Mouse (Mus musculus): ENCODE data around the gene Olfr1222. TPM values are rescaled to one million over a fixed set of nuclear protein-coding genes. Genes with fewer than 3 reads are reported as not detected.
"Not testable (repeated sequence)": the region's sequence is repeated elsewhere in the genome, so short reads cannot be mapped to it uniquely, and the experiment has no call there.

The Olfr1222 gene
- polyA plus RNA-seq (2012; ENCODE audit: insufficient read depth, low replicate concordance), result not detected in 2 replicates

- Histone ChIP-seq H3K36me3 (replicated peaks; ENCODE audit: low read length) (no peaks in the 10 kb centered on the region), H3K27me3 (replicated peaks) (no peaks in the 10 kb centered on the region), H3K4me3 (replicated peaks) (no peak within 1 kb of the TSS), H3K4me1 (no peaks in the 10 kb centered on the region), H3K9me3 (no peaks in the 10 kb centered on the region)
- TF ChIP-seq GATA1 (IDR thresholded peaks at IDR 0.05; ENCODE audit: borderline replicate concordance, low read length) (no peak), FLI1 (IDR thresholded peaks at IDR 0.05; ENCODE audit: low read length) (no peak)
Measured at GRCm38 (mm10) chr2:89132954-89133353, at the start of gene Olfr1222. Gene Olfr1222 (minus strand): TSS chr2:89133054.

GRCm38 (mm10) chr2:89174569-89174968 lies 41.7 kb upstream of the Olfr1222 start, which contains the start of gene Olfr1225:
Gene Olfr1225 (minus strand): TSS chr2:89174669.
- Histone ChIP-seq H3K27me3 (replicated peaks) (no peaks in the 10 kb centered on the region), H3K4me1 (no peaks in the 10 kb centered on the region), H3K4me3 (replicated peaks) (no peak within 1 kb of the TSS), H3K9me3 (0 out of 2 replicates have a peak, but pooled peaks cover 4% of the 10 kb centered on the region), H3K36me3 (replicated peaks; ENCODE audit: low read length) (no peaks in the 10 kb centered on the region)
- TF ChIP-seq GATA1 (IDR thresholded peaks at IDR 0.05; ENCODE audit: borderline replicate concordance, low read length), result no peak
- no peak for TF ChIP-seq FLI1 (IDR thresholded peaks at IDR 0.05; ENCODE audit: low read length)

GRCm38 (mm10) chr2:89164711-89165110 lies 31.9 kb upstream of the Olfr1222 start:
- H3K4me3 ChIP-seq (replicated peaks); H3K36me3 ChIP-seq (replicated peaks; ENCODE audit: low read length); H3K4me1 ChIP-seq; H3K27me3 ChIP-seq (replicated peaks); H3K9me3 ChIP-seq: not testable (repeated sequence)

GRCm38 (mm10) chr2:89163991-89164390 lies 31.1 kb upstream of the Olfr1222 start, which contains the start of gene Olfr1224-ps1:
Gene Olfr1224-ps1 (minus strand): TSS chr2:89164091.
- H3K4me3 ChIP-seq (replicated peaks); H3K27me3 ChIP-seq (replicated peaks); H3K36me3 ChIP-seq (replicated peaks; ENCODE audit: low read length); H3K9me3 ChIP-seq; H3K4me1 ChIP-seq: not testable (repeated sequence)

GRCm38 (mm10) chr2:89151460-89151859 lies 18.6 kb upstream of the Olfr1222 start, which contains the start of gene Olfr1223:
Gene Olfr1223 (minus strand): TSS chr2:89151560.
- Histone ChIP-seq H3K36me3 (replicated peaks; ENCODE audit: low read length) (no peaks in the 10 kb centered on the region), H3K4me1 (no peaks in the 10 kb centered on the region), H3K4me3 (replicated peaks) (no peak within 1 kb of the TSS), H3K9me3 (no peaks in the 10 kb centered on the region), H3K27me3 (replicated peaks) (no peaks in the 10 kb centered on the region)
- no peak for TF ChIP-seq FLI1 (IDR thresholded peaks at IDR 0.05; ENCODE audit: low read length)
- TF ChIP-seq GATA1 (IDR thresholded peaks at IDR 0.05; ENCODE audit: borderline replicate concordance, low read length), result no peak

GRCm38 (mm10) chr2:89117183-89117582 lies 15.7 kb downstream of the Olfr1222 start, which contains the start of gene Olfr1221:
Gene Olfr1221 (minus strand): TSS chr2:89117283.
- TF ChIP-seq FLI1 (IDR thresholded peaks at IDR 0.05; ENCODE audit: low read length) (no peak), GATA1 (IDR thresholded peaks at IDR 0.05; ENCODE audit: borderline replicate concordance, low read length) (no peak)
- Histone ChIP-seq H3K4me1 (no peaks in the 10 kb centered on the region), H3K36me3 (replicated peaks; ENCODE audit: low read length) (no peaks in the 10 kb centered on the region), H3K4me3 (replicated peaks) (no peak within 1 kb of the TSS), H3K27me3 (replicated peaks) (no peaks in the 10 kb centered on the region), H3K9me3 (no peaks in the 10 kb centered on the region)

- TF ChIP-seq FLI1 (IDR thresholded peaks at IDR 0.05; ENCODE audit: low read length), result no peak
- TF ChIP-seq GATA1 (IDR thresholded peaks at IDR 0.05; ENCODE audit: borderline replicate concordance, low read length), result no peak
- Histone ChIP-seq H3K27me3 (replicated peaks) (no peaks in the 10 kb centered on the region), H3K4me3 (replicated peaks) (no peak within 1 kb of the TSS), H3K4me1 (no peaks in the 10 kb centered on the region), H3K36me3 (replicated peaks; ENCODE audit: low read length) (no peaks in the 10 kb centered on the region), H3K9me3 (no peaks in the 10 kb centered on the region)
Measured at GRCm38 (mm10) chr2:89106735-89107134, 26.1 kb downstream of the Olfr1222 start, which contains the start of gene Olfr1220. Gene Olfr1220 (minus strand): TSS chr2:89106835.

GRCm38 (mm10) chr2:89105651-89106050 lies 27.2 kb downstream of the Olfr1222 start:
- Histone ChIP-seq H3K9me3 (no peaks in the 10 kb centered on the region), H3K4me3 (replicated peaks) (no peak overlapping the region), H3K4me1 (no peaks in the 10 kb centered on the region), H3K27me3 (replicated peaks) (no peaks in the 10 kb centered on the region), H3K36me3 (replicated peaks; ENCODE audit: low read length) (no peaks in the 10 kb centered on the region)
- no peak for TF ChIP-seq FLI1 (IDR thresholded peaks at IDR 0.05; ENCODE audit: low read length)
- TF ChIP-seq GATA1 (IDR thresholded peaks at IDR 0.05; ENCODE audit: borderline replicate concordance, low read length), result no peak

- Histone ChIP-seq H3K9me3 (0 out of 2 replicates have a peak, but pooled peaks cover 4% of the 10 kb centered on the region), H3K4me1 (no peaks in the 10 kb centered on the region), H3K36me3 (replicated peaks; ENCODE audit: low read length) (no peaks in the 10 kb centered on the region), H3K27me3 (replicated peaks) (no peaks in the 10 kb centered on the region), H3K4me3 (replicated peaks) (no peak overlapping the region)
- TF ChIP-seq FLI1 (IDR thresholded peaks at IDR 0.05; ENCODE audit: low read length) (no peak), GATA1 (IDR thresholded peaks at IDR 0.05; ENCODE audit: borderline replicate concordance, low read length) (no peak)
Measured at GRCm38 (mm10) chr2:89093848-89094247, 39.0 kb downstream of the Olfr1222 start.

- H3K27me3 ChIP-seq (replicated peaks), result no peaks in the 10 kb centered on the region
- H3K4me1 ChIP-seq, result no peaks in the 10 kb centered on the region; the same call in 1 of the 2 replicates
- no peak within 1 kb of the TSS for H3K4me3 ChIP-seq (replicated peaks)
- TF ChIP-seq GATA1 (IDR thresholded peaks at IDR 0.05; ENCODE audit: borderline replicate concordance, low read length) (no peak), FLI1 (IDR thresholded peaks at IDR 0.05; ENCODE audit: low read length) (no peak)
- no peaks in the 10 kb centered on the region for H3K36me3 ChIP-seq (replicated peaks; ENCODE audit: low read length)
- peaks cover 7% of the 10 kb centered on the region; the same call in 1 of the 2 replicates for H3K9me3 ChIP-seq
Measured at GRCm38 (mm10) chr2:89083413-89083812, 49.4 kb downstream of the Olfr1222 start, which contains the start of gene Olfr1219. Gene Olfr1219 (minus strand): TSS chr2:89083513.

- TF ChIP-seq GATA1 (IDR thresholded peaks at IDR 0.05; ENCODE audit: borderline replicate concordance, low read length) (no peak), FLI1 (IDR thresholded peaks at IDR 0.05; ENCODE audit: low read length) (no peak)
Measured at GRCm38 (mm10) chr2:89081487-89081886, 51.4 kb downstream of the Olfr1222 start.

More at GRCm38 (mm10) chr2:89081487-89081886, 51.4 kb downstream of the Olfr1222 start:
- Histone ChIP-seq H3K4me3 (replicated peaks) (no peak overlapping the region), H3K4me1 (no peaks in the 10 kb centered on the region; the same call in 1 of the 2 replicates), H3K36me3 (replicated peaks; ENCODE audit: low read length) (no peaks in the 10 kb centered on the region), H3K9me3 (peaks cover 5% of the 10 kb centered on the region; the same call in 1 of the 2 replicates), H3K27me3 (replicated peaks) (no peaks in the 10 kb centered on the region)

Other genes starting within 250 kb of the Olfr1222 start
- gene Olfr1208, start 230.7 kb downstream of the Olfr1222 start, polyA plus RNA-seq (2012; ENCODE audit: insufficient read depth, low replicate concordance), result not detected in 2 replicates
- not detected in 2 replicates for gene Olfr1209, start 217.9 kb downstream of the Olfr1222 start, polyA plus RNA-seq (2012; ENCODE audit: insufficient read depth, low replicate concordance)
- not detected in 2 replicates for gene Olfr1211, start 194.9 kb downstream of the Olfr1222 start, polyA plus RNA-seq (2012; ENCODE audit: insufficient read depth, low replicate concordance)
- gene Olfr1212, start 179.1 kb downstream of the Olfr1222 start, polyA plus RNA-seq (2012; ENCODE audit: insufficient read depth, low replicate concordance), result not detected in 2 replicates
- gene Gm13762, start 152.8 kb downstream of the Olfr1222 start, polyA plus RNA-seq (2012; ENCODE audit: insufficient read depth, low replicate concordance), result not detected in 2 replicates
- gene Olfr1214, start 140.4 kb downstream of the Olfr1222 start, polyA plus RNA-seq (2012; ENCODE audit: insufficient read depth, low replicate concordance), result not detected in 2 replicates
- gene Olfr1215, start 126.1 kb downstream of the Olfr1222 start, polyA plus RNA-seq (2012; ENCODE audit: insufficient read depth, low replicate concordance), result not detected in 2 replicates
- gene Olfr1216, start 114.7 kb downstream of the Olfr1222 start, polyA plus RNA-seq (2012; ENCODE audit: insufficient read depth, low replicate concordance), result not detected in 2 replicates
- not detected in 2 replicates for gene Olfr1217, start 101.0 kb downstream of the Olfr1222 start, polyA plus RNA-seq (2012; ENCODE audit: insufficient read depth, low replicate concordance)
- not detected in 2 replicates for gene Olfr1218, start 71.9 kb downstream of the Olfr1222 start, polyA plus RNA-seq (2012; ENCODE audit: insufficient read depth, low replicate concordance)
- not detected in 2 replicates for gene Olfr1219, start 49.5 kb downstream of the Olfr1222 start, polyA plus RNA-seq (2012; ENCODE audit: insufficient read depth, low replicate concordance)
- not detected in 2 replicates for gene Olfr1220, start 26.2 kb downstream of the Olfr1222 start, polyA plus RNA-seq (2012; ENCODE audit: insufficient read depth, low replicate concordance)
- not detected in 2 replicates for gene Olfr1221, start 15.8 kb downstream of the Olfr1222 start, polyA plus RNA-seq (2012; ENCODE audit: insufficient read depth, low replicate concordance)
- gene Olfr1223, start 18.5 kb upstream of the Olfr1222 start, polyA plus RNA-seq (2012; ENCODE audit: insufficient read depth, low replicate concordance), result not detected in 2 replicates
- not detected in 2 replicates for gene Olfr1224-ps1, start 31.0 kb upstream of the Olfr1222 start, polyA plus RNA-seq (2012; ENCODE audit: insufficient read depth, low replicate concordance)
- not detected in 2 replicates for gene Olfr1225, start 41.6 kb upstream of the Olfr1222 start, polyA plus RNA-seq (2012; ENCODE audit: insufficient read depth, low replicate concordance)
- gene Olfr1226, start 67.0 kb upstream of the Olfr1222 start, polyA plus RNA-seq (2012; ENCODE audit: insufficient read depth, low replicate concordance), result not detected in 2 replicates
- gene Olfr1228, start 121.0 kb upstream of the Olfr1222 start, polyA plus RNA-seq (2012; ENCODE audit: insufficient read depth, low replicate concordance), result not detected in 2 replicates
- not detected in 2 replicates for gene Olfr1229, start 155.0 kb upstream of the Olfr1222 start, polyA plus RNA-seq (2012; ENCODE audit: insufficient read depth, low replicate concordance)
- gene Olfr1230, start 164.2 kb upstream of the Olfr1222 start, polyA plus RNA-seq (2012; ENCODE audit: insufficient read depth, low replicate concordance), result not detected in 2 replicates
- not detected in 2 replicates for gene Olfr1231, start 174.0 kb upstream of the Olfr1222 start, polyA plus RNA-seq (2012; ENCODE audit: insufficient read depth, low replicate concordance)
- gene Olfr1232, start 196.6 kb upstream of the Olfr1222 start, polyA plus RNA-seq (2012; ENCODE audit: insufficient read depth, low replicate concordance), result not detected in 2 replicates
- not detected in 2 replicates for gene Olfr1233, start 209.3 kb upstream of the Olfr1222 start, polyA plus RNA-seq (2012; ENCODE audit: insufficient read depth, low replicate concordance)
- gene Olfr1234, start 231.8 kb upstream of the Olfr1222 start, polyA plus RNA-seq (2012; ENCODE audit: insufficient read depth, low replicate concordance), result not detected in 2 replicates